10 mouse cellular contexts compared by ENCODE assay signal in the genomic region with DNA sequence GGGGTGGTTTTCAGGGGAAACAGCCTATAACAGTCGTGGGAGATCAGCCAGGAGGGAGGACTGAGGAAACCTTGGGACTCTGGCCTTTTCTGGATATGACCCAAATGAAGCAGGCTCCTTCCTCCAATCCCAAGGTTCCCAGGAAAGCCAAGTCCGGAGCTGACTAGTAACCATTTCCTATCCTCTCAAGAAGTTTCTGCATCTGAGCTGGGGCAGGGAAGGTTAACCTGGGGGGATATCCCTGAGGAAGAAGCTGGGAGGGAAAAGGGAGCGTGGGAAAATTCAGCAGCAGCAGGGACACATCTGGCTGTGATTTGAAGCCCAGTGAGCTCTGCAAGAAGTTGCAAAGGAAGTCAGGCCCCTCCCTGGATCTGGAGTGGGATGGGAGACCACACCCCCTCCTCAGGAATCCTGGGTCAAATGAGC. TPM values are rescaled to one million over a fixed set of nuclear protein-coding genes. Genes with fewer than 3 reads are reported as not detected.
DNase-seq lines count a peak whose midpoint lies in the region; ATAC-seq and TF ChIP-seq lines count a peak whose summit lies in the region.
"Had no signal": no experiment of that assay in that cellular context is flagged by ENCODE, and none has a peak within 500 bp of the region (broad histone marks: within the 10 kb centered on the region; RNA-seq: fewer than 3 reads in every experiment).

No protein-coding gene starts in this region.

- no peak overlapping the region for H3K4me2 ChIP-seq in heart, embryonic 11.5 days
- 0 out of 2 replicates have a peak overlapping the region, but pooled peaks have one; percentile 67 for H3K4me2 ChIP-seq in stomach, embryonic 14.5 days (replicated peaks; ENCODE audit: low read depth, low read length)
- no peak overlapping the region for H3K4me2 ChIP-seq in stomach, postnatal 0 days (replicated peaks; ENCODE audit: low read depth)
- H3K4me2 ChIP-seq in intestine, embryonic 15.5 days (replicated peaks), result 0 out of 2 replicates have a peak overlapping the region, but pooled peaks have one; percentile 6
- H3K4me2 ChIP-seq in stomach, embryonic 15.5 days, result no peak overlapping the region
- H3K4me2 ChIP-seq in forebrain, embryonic 15.5 days (replicated peaks), result no peak overlapping the region

- H3K9me3 ChIP-seq in heart, embryonic 11.5 days (replicated peaks; ENCODE audit: control insufficient read depth, low read length), result no peaks in the 10 kb centered on the region
- no peaks in the 10 kb centered on the region for H3K9me3 ChIP-seq in stomach, embryonic 14.5 days (ENCODE audit: control insufficient read depth, low read depth, low read length)
- no peaks in the 10 kb centered on the region for H3K9me3 ChIP-seq in stomach, postnatal 0 days (ENCODE audit: control insufficient read depth, low read length)
- no peaks in the 10 kb centered on the region for H3K9me3 ChIP-seq in intestine, embryonic 15.5 days
- no peaks in the 10 kb centered on the region for H3K9me3 ChIP-seq in stomach, embryonic 15.5 days
- no peaks in the 10 kb centered on the region for H3K9me3 ChIP-seq in forebrain, embryonic 15.5 days

- H3K4me3 ChIP-seq in heart, embryonic 11.5 days (ENCODE audit: low read depth, low read length), result no peak overlapping the region
- H3K4me3 ChIP-seq in stomach, embryonic 14.5 days (ENCODE audit: low read depth, low read length), result no peak overlapping the region
- no peak overlapping the region for H3K4me3 ChIP-seq in stomach, postnatal 0 days (ENCODE audit: low read depth, low read length)
- no peak overlapping the region for H3K4me3 ChIP-seq in intestine, embryonic 15.5 days (replicated peaks)
- H3K4me3 ChIP-seq in stomach, embryonic 15.5 days (replicated peaks), result no peak overlapping the region
- no peak overlapping the region for H3K4me3 ChIP-seq in forebrain, embryonic 15.5 days

- peaks cover 13% of the 10 kb centered on the region for H3K4me1 ChIP-seq in heart, embryonic 11.5 days (ENCODE audit: control insufficient read depth, insufficient read depth, low read length)
- peaks cover 32% of the 10 kb centered on the region for H3K4me1 ChIP-seq in stomach, embryonic 14.5 days (ENCODE audit: control insufficient read depth, insufficient read depth, low read length)
- 0 out of 2 replicates have a peak, but pooled peaks cover 13% of the 10 kb centered on the region for H3K4me1 ChIP-seq in stomach, postnatal 0 days (replicated peaks; ENCODE audit: control insufficient read depth, insufficient read depth)
- H3K4me1 ChIP-seq in intestine, embryonic 15.5 days (replicated peaks), result peaks cover 41% of the 10 kb centered on the region
- H3K4me1 ChIP-seq in stomach, embryonic 15.5 days, result peaks cover 55% of the 10 kb centered on the region
- peaks cover 16% of the 10 kb centered on the region for H3K4me1 ChIP-seq in forebrain, embryonic 15.5 days

- H3K9ac ChIP-seq in heart, embryonic 11.5 days (ENCODE audit: low read depth, low read length), result no peak overlapping the region
- no peak overlapping the region for H3K9ac ChIP-seq in stomach, embryonic 14.5 days (replicated peaks; ENCODE audit: low read depth, low read length)
- H3K9ac ChIP-seq in stomach, postnatal 0 days (ENCODE audit: low read length), result no peak overlapping the region
- H3K9ac ChIP-seq in intestine, embryonic 15.5 days, result no peak overlapping the region
- no peak overlapping the region for H3K9ac ChIP-seq in stomach, embryonic 15.5 days
- no peak overlapping the region for H3K9ac ChIP-seq in forebrain, embryonic 15.5 days (replicated peaks)
- H3K9ac ChIP-seq: liver, embryonic 14.5 days had no signal

- TF ChIP-seq CTCF in stomach, postnatal 0 days (IDR thresholded peaks at IDR 0.05; ENCODE audit: low read depth), result no peak

- TF ChIP-seq EP300 in stomach, postnatal 0 days (optimal IDR thresholded peaks at IDR 0.05), result no peak

- H3K36me3 ChIP-seq in heart, embryonic 11.5 days (ENCODE audit: control insufficient read depth, insufficient read depth, low read length), result peaks cover 3% of the 10 kb centered on the region; the same call in 1 of the 2 replicates
- peaks cover 13% of the 10 kb centered on the region for H3K36me3 ChIP-seq in stomach, embryonic 14.5 days (ENCODE audit: control insufficient read depth, insufficient read depth, low read length)
- H3K36me3 ChIP-seq in stomach, postnatal 0 days (ENCODE audit: control insufficient read depth, insufficient read depth, low read length), result peaks cover 12% of the 10 kb centered on the region
- peaks cover 15% of the 10 kb centered on the region for H3K36me3 ChIP-seq in intestine, embryonic 15.5 days
- peaks cover 11% of the 10 kb centered on the region for H3K36me3 ChIP-seq in stomach, embryonic 15.5 days
- H3K36me3 ChIP-seq in forebrain, embryonic 15.5 days, result 0 out of 2 replicates have a peak, but pooled peaks cover 7% of the 10 kb centered on the region

- no peaks in the 10 kb centered on the region for H3K27me3 ChIP-seq in heart, embryonic 11.5 days (ENCODE audit: control insufficient read depth, insufficient read depth, low read length)
- no peaks in the 10 kb centered on the region for H3K27me3 ChIP-seq in stomach, embryonic 14.5 days (ENCODE audit: control insufficient read depth, insufficient read depth, low read length)
- H3K27me3 ChIP-seq in stomach, postnatal 0 days (ENCODE audit: control insufficient read depth, insufficient read depth, low read length), result no peaks in the 10 kb centered on the region
- H3K27me3 ChIP-seq in intestine, embryonic 15.5 days (replicated peaks), result no peaks in the 10 kb centered on the region
- H3K27me3 ChIP-seq in stomach, embryonic 15.5 days (replicated peaks), result no peaks in the 10 kb centered on the region
- H3K27me3 ChIP-seq in forebrain, embryonic 15.5 days, result no peaks in the 10 kb centered on the region

- no peak overlapping the region for H3K27ac ChIP-seq in heart, embryonic 11.5 days (ENCODE audit: low read depth, low read length)
- H3K27ac ChIP-seq in stomach, embryonic 14.5 days (ENCODE audit: low read length), result peak overlapping the region; percentile 39; the same call in 1 of the 2 replicates
- H3K27ac ChIP-seq in stomach, postnatal 0 days (replicated peaks), result no peak overlapping the region
- peak overlapping the region; percentile 78; the same call in 1 of the 2 replicates for H3K27ac ChIP-seq in intestine, embryonic 15.5 days
- H3K27ac ChIP-seq in stomach, embryonic 15.5 days, result peak overlapping the region; percentile 77
- no peak overlapping the region for H3K27ac ChIP-seq in forebrain, embryonic 15.5 days (replicated peaks)
- H3K27ac ChIP-seq: liver, embryonic 14.5 days had no signal

- 49% methylated on average over 3 of the region's 3 CpGs for WGBS in heart, embryonic 11.5 days (ENCODE audit: insufficient replicate concordance)
- 62% methylated on average over 3 of the region's 3 CpGs for WGBS in stomach, embryonic 14.5 days
- 47% methylated on average over 3 of the region's 3 CpGs for WGBS in stomach, postnatal 0 days
- 60% methylated on average over 3 of the region's 3 CpGs for WGBS in intestine, embryonic 15.5 days
- WGBS in stomach, embryonic 15.5 days, result 40% methylated on average over 3 of the region's 3 CpGs
- 81% methylated on average over 3 of the region's 3 CpGs for WGBS in forebrain, embryonic 15.5 days

- no peak for ATAC-seq in heart, embryonic 11.5 days (replicated peaks; ENCODE audit: insufficient number of reproducible peaks, low FRiP score, low TSS enrichment)
- ATAC-seq in stomach, embryonic 14.5 days (ENCODE audit: insufficient number of reproducible peaks, insufficient read depth, low FRiP score, low read depth), result no peak
- no peak for ATAC-seq in stomach, postnatal 0 days (ENCODE audit: low FRiP score, low TSS enrichment)
- ATAC-seq in intestine, embryonic 15.5 days, result no peak
- ATAC-seq in stomach, embryonic 15.5 days (ENCODE audit: insufficient read depth, low FRiP score, low read depth), result no peak
- no peak for ATAC-seq in forebrain, embryonic 15.5 days (replicated peaks)

- DNase-seq in heart, adult 11 months, result peak; percentile 98
- no peak for DNase-seq in stomach, postnatal 0 days (ENCODE audit: low spot score)
- no peak for DNase-seq in thymus, postnatal 10 days (ENCODE audit: low spot score in 2 of 2)
- DNase-seq: gastrocnemius, postnatal 36 days had no signal

RNA-seq across cellular contexts. Expression of a gene that starts 1.9 kb away (rescaled TPM):
- 6.1 and 8.1 TPM in 2 replicates for polyA plus RNA-seq in heart, embryonic 11.5 days (2014; fragmentation: Nextera tagmentation; extraction: Ambion mirVana)
- polyA plus RNA-seq in stomach, embryonic 14.5 days (2014; fragmentation: Nextera tagmentation; extraction: Ambion mirVana), result 14.9 and 17.1 TPM in 2 replicates
- polyA plus RNA-seq in stomach, postnatal 0 days (2015; fragmentation: Nextera tagmentation; extraction: Ambion mirVana), result 8.1 and 9.5 TPM in 2 replicates
- 11.7 and 12.0 TPM in 2 replicates for polyA plus RNA-seq in intestine, embryonic 15.5 days (2015; fragmentation: Nextera tagmentation; extraction: Ambion mirVana)
- 12.9 and 15.0 TPM in 2 replicates for polyA plus RNA-seq in stomach, embryonic 15.5 days (2015; fragmentation: Nextera tagmentation; extraction: Ambion mirVana)
- 11.7 and 12.6 TPM in 2 replicates for polyA plus RNA-seq in forebrain, embryonic 15.5 days (2015; fragmentation: Nextera tagmentation; extraction: Ambion mirVana)

RNA-seq across cellular contexts. Expression of a gene that starts 3.1 kb away (rescaled TPM):
- 195 and 206 TPM in 2 replicates for polyA plus RNA-seq in heart, embryonic 11.5 days (2014; fragmentation: Nextera tagmentation; extraction: Ambion mirVana)
- 222 and 236 TPM in 2 replicates for polyA plus RNA-seq in stomach, embryonic 14.5 days (2014; fragmentation: Nextera tagmentation; extraction: Ambion mirVana)
- polyA plus RNA-seq in stomach, postnatal 0 days (2015; fragmentation: Nextera tagmentation; extraction: Ambion mirVana), result 194 and 198 TPM in 2 replicates
- 194 and 203 TPM in 2 replicates for polyA plus RNA-seq in intestine, embryonic 15.5 days (2015; fragmentation: Nextera tagmentation; extraction: Ambion mirVana)
- polyA plus RNA-seq in stomach, embryonic 15.5 days (2015; fragmentation: Nextera tagmentation; extraction: Ambion mirVana), result 190 and 208 TPM in 2 replicates
- 230 and 251 TPM in 2 replicates for polyA plus RNA-seq in forebrain, embryonic 15.5 days (2015; fragmentation: Nextera tagmentation; extraction: Ambion mirVana)

RNA-seq across cellular contexts. Expression of a gene that starts 12.9 kb away (rescaled TPM):
- polyA plus RNA-seq in heart, embryonic 11.5 days (2014; fragmentation: Nextera tagmentation; extraction: Ambion mirVana), result 0.43 and 0.79 TPM in 2 replicates
- polyA plus RNA-seq in stomach, embryonic 14.5 days (2014; fragmentation: Nextera tagmentation; extraction: Ambion mirVana), result 2.6 and 4.4 TPM in 2 replicates
- polyA plus RNA-seq in stomach, postnatal 0 days (2015; fragmentation: Nextera tagmentation; extraction: Ambion mirVana), result 8.5 and 8.7 TPM in 2 replicates
- polyA plus RNA-seq in intestine, embryonic 15.5 days (2015; fragmentation: Nextera tagmentation; extraction: Ambion mirVana), result 2.9 and 3.8 TPM in 2 replicates
- polyA plus RNA-seq in stomach, embryonic 15.5 days (2015; fragmentation: Nextera tagmentation; extraction: Ambion mirVana), result 5.2 and 5.7 TPM in 2 replicates
- polyA plus RNA-seq in forebrain, embryonic 15.5 days (2015; fragmentation: Nextera tagmentation; extraction: Ambion mirVana), result 2.1 TPM in 2 replicates

RNA-seq across cellular contexts. Expression of a gene that starts 20.0 kb away (rescaled TPM):
- polyA plus RNA-seq in heart, embryonic 11.5 days (2014; fragmentation: Nextera tagmentation; extraction: Ambion mirVana), result 296 and 306 TPM in 2 replicates
- 663 and 664 TPM in 2 replicates for polyA plus RNA-seq in stomach, embryonic 14.5 days (2014; fragmentation: Nextera tagmentation; extraction: Ambion mirVana)
- 760 and 773 TPM in 2 replicates for polyA plus RNA-seq in stomach, postnatal 0 days (2015; fragmentation: Nextera tagmentation; extraction: Ambion mirVana)
- polyA plus RNA-seq in intestine, embryonic 15.5 days (2015; fragmentation: Nextera tagmentation; extraction: Ambion mirVana), result 708 and 725 TPM in 2 replicates
- polyA plus RNA-seq in stomach, embryonic 15.5 days (2015; fragmentation: Nextera tagmentation; extraction: Ambion mirVana), result 693 and 758 TPM in 2 replicates
- 125 and 142 TPM in 2 replicates for polyA plus RNA-seq in forebrain, embryonic 15.5 days (2015; fragmentation: Nextera tagmentation; extraction: Ambion mirVana)

RNA-seq across cellular contexts. Expression of a gene that starts 29.2 kb away (rescaled TPM):
- 4.1 and 4.5 TPM in 2 replicates for polyA plus RNA-seq in heart, embryonic 11.5 days (2014; fragmentation: Nextera tagmentation; extraction: Ambion mirVana)
- polyA plus RNA-seq in stomach, embryonic 14.5 days (2014; fragmentation: Nextera tagmentation; extraction: Ambion mirVana), result 4.2 and 4.6 TPM in 2 replicates
- 1.5 and 1.6 TPM in 2 replicates for polyA plus RNA-seq in stomach, postnatal 0 days (2015; fragmentation: Nextera tagmentation; extraction: Ambion mirVana)
- 3.5 and 3.9 TPM in 2 replicates for polyA plus RNA-seq in intestine, embryonic 15.5 days (2015; fragmentation: Nextera tagmentation; extraction: Ambion mirVana)
- polyA plus RNA-seq in stomach, embryonic 15.5 days (2015; fragmentation: Nextera tagmentation; extraction: Ambion mirVana), result 4.4 and 4.7 TPM in 2 replicates
- 7.5 and 8.7 TPM in 2 replicates for polyA plus RNA-seq in forebrain, embryonic 15.5 days (2015; fragmentation: Nextera tagmentation; extraction: Ambion mirVana)

Comparison
In these comparisons a context has a peak if more than half of its experiments do, and no peak if none do; other contexts are left out.
1. H3K27ac ChIP-seq: peak in stomach, embryonic 14.5 days (single experiment), intestine, embryonic 15.5 days (single experiment) and stomach, embryonic 15.5 days (single experiment); none in heart, embryonic 11.5 days (single experiment), stomach, postnatal 0 days (single experiment) and forebrain, embryonic 15.5 days (single experiment).
2. H3K4me2 ChIP-seq: peak in stomach, embryonic 14.5 days (single experiment) and intestine, embryonic 15.5 days (single experiment); none in heart, embryonic 11.5 days (single experiment), stomach, postnatal 0 days (single experiment), stomach, embryonic 15.5 days (single experiment) and forebrain, embryonic 15.5 days (single experiment).